Mouse (Mus musculus) liver, embryonic 13.5 days (tissue): ENCODE data around the gene Tns2. TPM values are rescaled to one million over a fixed set of nuclear protein-coding genes. Genes with fewer than 3 reads are reported as not detected.

ENCODE experiments used
- polyA plus RNA-seq: library from polyadenylated mRNA; unstranded; fragments of >200 nt; fragmentation: Nextera tagmentation; extraction: Ambion mirVana; gene quantifications from 2 replicates; pipeline ENCODE4 v1.2.1, GENCODE M21; 2015

Gene Tns2
- polyA plus RNA-seq, 1 experiment from 2014 or later, result 5.0 TPM

Other genes starting within 250 kb of the Tns2 start
- not detected in 2 replicates for gene Krt1, start 249.6 kb upstream of the Tns2 start, polyA plus RNA-seq
- gene Krt77, start 230.7 kb upstream of the Tns2 start, polyA plus RNA-seq, result not detected in 2 replicates
- gene Krt76, start 207.5 kb upstream of the Tns2 start, polyA plus RNA-seq, result not detected in 2 replicates
- gene Krt4, start 175.7 kb upstream of the Tns2 start, polyA plus RNA-seq, result 0.15 and 0.32 TPM in 2 replicates
- gene Krt79, start 160.1 kb upstream of the Tns2 start, polyA plus RNA-seq, result not detected in 2 replicates
- gene Krt78, start 146.1 kb upstream of the Tns2 start, polyA plus RNA-seq, result 0.03 TPM in 1 of 2 replicates, not detected in the other
- 89.5 and 107 TPM in 2 replicates for gene Krt8, start 95.9 kb upstream of the Tns2 start, polyA plus RNA-seq
- 81.8 and 85.0 TPM in 2 replicates for gene Krt18, start 72.2 kb upstream of the Tns2 start, polyA plus RNA-seq
- 67.5 and 79.6 TPM in 2 replicates for gene Eif4b, start 26.6 kb upstream of the Tns2 start, polyA plus RNA-seq
- gene Spryd3, start 35.8 kb downstream of the Tns2 start, polyA plus RNA-seq, result 13.1 and 13.7 TPM in 2 replicates
- 1.1 and 1.2 TPM in 2 replicates for gene Igfbp6, start 43.9 kb downstream of the Tns2 start, polyA plus RNA-seq
- gene Soat2, start 50.1 kb downstream of the Tns2 start, polyA plus RNA-seq, result 31.0 and 31.3 TPM in 2 replicates
- gene Zfp740, start 102.8 kb downstream of the Tns2 start, polyA plus RNA-seq, result 14.8 and 21.8 TPM in 2 replicates
- 20.8 and 22.0 TPM in 2 replicates for gene Csad, start 104.3 kb downstream of the Tns2 start, polyA plus RNA-seq
- gene Itgb7, start 131.5 kb downstream of the Tns2 start, polyA plus RNA-seq, result 5.5 and 6.5 TPM in 2 replicates
- 2.5 and 3.0 TPM in 2 replicates for gene Rarg, start 157.1 kb downstream of the Tns2 start, polyA plus RNA-seq
- not detected in 2 replicates for gene Gm9918, start 170.2 kb downstream of the Tns2 start, polyA plus RNA-seq
- 29.0 and 33.7 TPM in 2 replicates for gene Mfsd5, start 179.0 kb downstream of the Tns2 start, polyA plus RNA-seq
- gene Espl1, start 195.9 kb downstream of the Tns2 start, polyA plus RNA-seq, result 23.3 and 26.3 TPM in 2 replicates
- 133 and 151 TPM in 2 replicates for gene Pfdn5, start 225.7 kb downstream of the Tns2 start, polyA plus RNA-seq
- gene Myg1, start 231.3 kb downstream of the Tns2 start, polyA plus RNA-seq, result 46.0 and 48.6 TPM in 2 replicates